Mouse (Mus musculus) lung, adult 2 months (tissue): ENCODE measurements around the gene Grin3a.

Experiments used
- CTCF ChIP-seq: fragments of 200-500 bp; IDR thresholded peaks from 2 replicates; pipeline ENCODE4 v1.5.1; 2011; ENCODE audit warnings: mild to moderate bottlenecking, low read length, control low read depth; ENCODE audit not compliant: insufficient read depth
- POLR2A ChIP-seq: fragments of 200-500 bp; IDR thresholded peaks from 2 replicates; pipeline ENCODE4 v1.6.1; 2011; ENCODE audit warnings: low read depth, mild to moderate bottlenecking, control low read depth, low read length, borderline replicate concordance; ENCODE audit errors: extremely low read depth

GRCm38 (mm10) chr4:49844828-49845611 lies 524 bp downstream of the Grin3a start:
- TF ChIP-seq POLR2A, result no peak
- no peak for TF ChIP-seq CTCF
